In genomic region chr8:75053342-75053741, GRCm38 (mm10) we compare ENCODE assay signal across 16 mouse cellular contexts.
"Had no signal": no experiment of that assay in that cellular context is flagged by ENCODE, and none has a peak within 500 bp of the region (broad histone marks: within the 10 kb centered on the region; RNA-seq: fewer than 3 reads in every experiment).

No protein-coding gene starts in this region.

- ATAC-seq: hindbrain, postnatal 0 days; intestine, embryonic 16.5 days had no signal

- DNase-seq: gastrocnemius, adult 2 months; gastrocnemius, postnatal 10 days; gastrocnemius, postnatal 25 days; heart, adult 11 months; heart, adult 2 months; heart, postnatal 14 days; heart, postnatal 36 days; kidney, adult 11 months; kidney, adult 2 months; kidney, adult 9 months; kidney, postnatal 14 days; kidney, postnatal 36 days; liver; liver, embryonic 13.5 days had no signal
